ENCODE assay signal across 21 mouse cellular contexts in genomic region chr3:126397451-126397850, GRCm38 (mm10). TPM values are rescaled to one million over a fixed set of nuclear protein-coding genes. Genes with fewer than 3 reads are reported as not detected.
DNase-seq lines count a peak whose midpoint lies in the region; ATAC-seq and TF ChIP-seq lines count a peak whose summit lies in the region.
"Had no signal": no experiment of that assay in that cellular context is flagged by ENCODE, and none has a peak within 500 bp of the region (broad histone marks: within the 10 kb centered on the region; RNA-seq: fewer than 3 reads in every experiment).

No protein-coding gene starts in this region.

- no peaks in the 10 kb centered on the region for H3K9me3 ChIP-seq in heart, postnatal 0 days (replicated peaks; ENCODE audit: control insufficient read depth, low read length)
- H3K9me3 ChIP-seq in midbrain, postnatal 0 days (ENCODE audit: low read length) = no peaks in the 10 kb centered on the region
- no peaks in the 10 kb centered on the region for H3K9me3 ChIP-seq in midbrain, embryonic 10.5 days (replicated peaks)
- no peaks in the 10 kb centered on the region for H3K9me3 ChIP-seq in hindbrain, postnatal 0 days (ENCODE audit: low read length)
- H3K9me3 ChIP-seq: limb, embryonic 15.5 days; stomach, embryonic 15.5 days had no signal

- no peak overlapping the region for H3K4me2 ChIP-seq in heart, postnatal 0 days (ENCODE audit: low read depth, low read length)
- H3K4me2 ChIP-seq in midbrain, postnatal 0 days (ENCODE audit: low read depth, low read length, poor library complexity, severe bottlenecking) = no peak overlapping the region
- H3K4me2 ChIP-seq in hindbrain, postnatal 0 days (ENCODE audit: low read depth, low read length) = no peak overlapping the region
- H3K4me2 ChIP-seq: limb, embryonic 15.5 days; stomach, embryonic 15.5 days had no signal

- intact Hi-C loops in heart, postnatal 10 days (cut with DNase I) = no loop called here

- 42% methylated on average over 2 of the region's 2 CpGs for WGBS in heart, postnatal 0 days
- 62% methylated on average over 2 of the region's 2 CpGs for WGBS in midbrain, postnatal 0 days
- WGBS in midbrain, embryonic 10.5 days = 91% methylated on average over 2 of the region's 2 CpGs
- 48% methylated on average over 2 of the region's 2 CpGs for WGBS in hindbrain, postnatal 0 days

- no peaks in the 10 kb centered on the region for H3K27me3 ChIP-seq in heart, postnatal 0 days (ENCODE audit: control insufficient read depth, insufficient read depth, low read length)
- no peaks in the 10 kb centered on the region for H3K27me3 ChIP-seq in midbrain, postnatal 0 days (ENCODE audit: insufficient read depth, low read length)
- H3K27me3 ChIP-seq in midbrain, embryonic 10.5 days (ENCODE audit: low read depth, poor library complexity, severe bottlenecking) = no peaks in the 10 kb centered on the region
- no peaks in the 10 kb centered on the region for H3K27me3 ChIP-seq in hindbrain, postnatal 0 days (ENCODE audit: insufficient read depth, low read length)
- H3K27me3 ChIP-seq: limb, embryonic 15.5 days; stomach, embryonic 15.5 days had no signal

- TF ChIP-seq EP300 in heart, postnatal 0 days (IDR thresholded peaks at IDR 0.05; ENCODE audit: low read depth) = no peak

- no peak for TF ChIP-seq CTCF in heart, postnatal 0 days (IDR thresholded peaks at IDR 0.05; ENCODE audit: low read depth)
- TF ChIP-seq CTCF in midbrain, postnatal 0 days (IDR thresholded peaks at IDR 0.05) = no peak
- TF ChIP-seq CTCF in hindbrain, postnatal 0 days (IDR thresholded peaks at IDR 0.05; ENCODE audit: low read depth) = no peak

- H3K36me3 ChIP-seq in heart, postnatal 0 days (replicated peaks; ENCODE audit: control insufficient read depth, insufficient read depth, low read length) = no peaks in the 10 kb centered on the region
- H3K36me3 ChIP-seq in midbrain, postnatal 0 days (ENCODE audit: insufficient read depth, low read length) = no peaks in the 10 kb centered on the region
- no peaks in the 10 kb centered on the region for H3K36me3 ChIP-seq in midbrain, embryonic 10.5 days
- H3K36me3 ChIP-seq in hindbrain, postnatal 0 days (ENCODE audit: insufficient read depth, low read length) = no peaks in the 10 kb centered on the region
- H3K36me3 ChIP-seq: limb, embryonic 15.5 days; stomach, embryonic 15.5 days had no signal

- no peak overlapping the region for H3K9ac ChIP-seq in heart, postnatal 0 days (replicated peaks; ENCODE audit: low read depth, low read length)
- no peak overlapping the region for H3K9ac ChIP-seq in midbrain, postnatal 0 days (replicated peaks; ENCODE audit: low read length, poor library complexity, severe bottlenecking)
- no peak overlapping the region for H3K9ac ChIP-seq in hindbrain, postnatal 0 days (replicated peaks; ENCODE audit: low read length)
- H3K9ac ChIP-seq: limb, embryonic 15.5 days; liver, postnatal 0 days; stomach, embryonic 15.5 days had no signal

- no peak overlapping the region for H3K27ac ChIP-seq in heart, postnatal 0 days (ENCODE audit: low read depth)
- no peak overlapping the region for H3K27ac ChIP-seq in midbrain, postnatal 0 days (ENCODE audit: low read depth, low read length)
- no peak overlapping the region for H3K27ac ChIP-seq in midbrain, embryonic 10.5 days (replicated peaks)
- no peak overlapping the region for H3K27ac ChIP-seq in hindbrain, postnatal 0 days
- H3K27ac ChIP-seq: kidney, postnatal 0 days; limb, embryonic 15.5 days; macrophage; stomach, embryonic 15.5 days had no signal

- peak; percentile 64 for ATAC-seq in frontal cortex, adult (ENCODE audit: low TSS enrichment)
- peak; percentile 62 for ATAC-seq in heart, postnatal 0 days (ENCODE audit: insufficient read depth, low read depth)
- ATAC-seq in midbrain, postnatal 0 days (ENCODE audit: low FRiP score) = no peak
- ATAC-seq in hindbrain, postnatal 0 days = peak; percentile 59; the same call in 1 of the 2 replicates
- ATAC-seq: liver, postnatal 0 days; midbrain, embryonic 16.5 days had no signal

- H3K4me1 ChIP-seq in heart, postnatal 0 days (ENCODE audit: control insufficient read depth, insufficient read depth) = no peaks in the 10 kb centered on the region
- H3K4me1 ChIP-seq in midbrain, postnatal 0 days (ENCODE audit: insufficient read depth, low read length) = no peaks in the 10 kb centered on the region
- H3K4me1 ChIP-seq in midbrain, embryonic 10.5 days = no peaks in the 10 kb centered on the region
- no peaks in the 10 kb centered on the region for H3K4me1 ChIP-seq in hindbrain, postnatal 0 days (ENCODE audit: insufficient read depth, low read length)
- H3K4me1 ChIP-seq: limb, embryonic 15.5 days; stomach, embryonic 15.5 days had no signal

- no peak overlapping the region for H3K4me3 ChIP-seq in heart, postnatal 0 days (ENCODE audit: low read depth, low read length)
- no peak overlapping the region for H3K4me3 ChIP-seq in midbrain, postnatal 0 days (ENCODE audit: low read depth, low read length)
- H3K4me3 ChIP-seq in midbrain, embryonic 10.5 days = no peak overlapping the region
- H3K4me3 ChIP-seq in hindbrain, postnatal 0 days (ENCODE audit: low read length) = no peak overlapping the region
- H3K4me3 ChIP-seq: limb, embryonic 15.5 days; stomach, embryonic 15.5 days had no signal

- DNase-seq in frontal cortex, postnatal 25 days (ENCODE audit: low spot score in 2 of 2) = no peak
- no peak for DNase-seq in heart, postnatal 0 days (ENCODE audit: low spot score)
- no peak for DNase-seq in heart, postnatal 10 days
- DNase-seq in midbrain, postnatal 0 days (ENCODE audit: low spot score) = peak; percentile 54
- no peak for DNase-seq in midbrain, embryonic 10.5 days (ENCODE audit: low spot score)
- DNase-seq in hindbrain, postnatal 0 days (ENCODE audit: low spot score) = peak; percentile 42
- DNase-seq: adrenal gland, postnatal 36 days; cerebellum, adult 9-10 months; gastrocnemius, postnatal 36 days; kidney, adult 11 months; layer of hippocampus, postnatal 36 days; liver, postnatal 0 days; right cerebral cortex, postnatal 14 days had no signal

RNA-seq across cellular contexts. Expression of gene Arsj, which starts 34.0 kb away (rescaled TPM):
- total RNA-seq in heart, postnatal 0 days (2014; rRNA removed; ENCODE audit: low replicate concordance) = 1.3 and 3.4 TPM in 2 replicates
- polyA plus RNA-seq in heart, postnatal 0 days (2015; fragmentation: Nextera tagmentation; extraction: Ambion mirVana) = 1.1 TPM in 2 replicates
- 1 to 10 TPM; 1.4 to 1.8 TPM for total RNA-seq in heart, postnatal 10 days (2021)
- 0.90 and 1.2 TPM in 2 replicates for total RNA-seq in midbrain, postnatal 0 days (2014; rRNA removed)
- 0.47 and 0.71 TPM in 2 replicates for polyA plus RNA-seq in midbrain, postnatal 0 days (2015; fragmentation: Nextera tagmentation; extraction: Ambion mirVana)
- 0.05 and 0.12 TPM in 2 replicates for polyA plus RNA-seq in midbrain, embryonic 10.5 days (2016; fragmentation: Nextera tagmentation; extraction: Ambion mirVana)
- total RNA-seq in hindbrain, postnatal 0 days (2014; rRNA removed) = 0.90 and 1.7 TPM in 2 replicates
- 0.65 and 0.67 TPM in 2 replicates for polyA plus RNA-seq in hindbrain, postnatal 0 days (2015; fragmentation: Nextera tagmentation; extraction: Ambion mirVana)
- total RNA-seq: hematopoietic stem cell, adult 5-6 weeks had no signal
- polyA plus RNA-seq: liver, postnatal 0 days; macrophage; spleen, adult 2 months had no signal

Comparison
In these comparisons a context has a peak if more than half of its experiments do, and no peak if none do; other contexts are left out.
1. DNase-seq: peak in midbrain, postnatal 0 days (single experiment) and hindbrain, postnatal 0 days (single experiment); none in frontal cortex, postnatal 25 days (0 of 2), heart, postnatal 0 days (single experiment), heart, postnatal 10 days (0 of 2) and midbrain, embryonic 10.5 days (single experiment).